Mouse (Mus musculus) limb, embryonic 11.5 days (tissue): Measurements from ENCODE around the gene Akr1c19. TPM values are rescaled to one million over a fixed set of nuclear protein-coding genes. Genes with fewer than 3 reads are reported as not detected.
"Not testable (repeated sequence)": the region's sequence is repeated elsewhere in the genome, so short reads cannot be mapped to it uniquely, and the experiment has no call there.

Experiments used
- ATAC-seq: fragments of 200-750 bp; cut with Nextera tagmentation; 2 replicates; pipeline ENCODE4 v1.8.0; 2017; ENCODE audit warnings: low read depth; ENCODE audit not compliant: insufficient number of reproducible peaks, low FRiP score, low TSS enrichment
- DNase-seq: peaks from one replicate; pipeline ENCODE4 v3.0.0-alpha.2; 2015; ENCODE audit warnings: low spot score
- H3K27ac ChIP-seq: fragments of 300-500 bp; sonication (generic); replicated peaks from 2 replicates; pipeline ENCODE4 v1.5.1; 2014; ENCODE audit warnings: low read depth, mild to moderate bottlenecking, low read length
- H3K27me3 ChIP-seq: fragments of 300-500 bp; sonication (generic); 2 replicates; pipeline ENCODE4 v1.6.1; 2014; ENCODE audit warnings: mild to moderate bottlenecking, low read length, mixed read lengths; ENCODE audit not compliant: control insufficient read depth, insufficient read depth
- H3K36me3 ChIP-seq: fragments of 300-500 bp; sonication (generic); 2 replicates; pipeline ENCODE4 v1.6.1; 2014; ENCODE audit warnings: mild to moderate bottlenecking, low read length, moderate library complexity, mixed read lengths; ENCODE audit not compliant: control insufficient read depth, insufficient read depth
- H3K4me1 ChIP-seq: fragments of 300-500 bp; sonication (generic); 2 replicates; pipeline ENCODE4 v1.6.1; 2014; ENCODE audit warnings: low read length, mixed read lengths; ENCODE audit not compliant: control insufficient read depth, insufficient read depth
- H3K4me2 ChIP-seq: fragments of 300-500 bp; sonication (generic); 2 replicates; pipeline ENCODE4 v1.6.1; 2014; ENCODE audit warnings: low read depth, mild to moderate bottlenecking, moderate library complexity; ENCODE audit not compliant: severe bottlenecking
- H3K4me3 ChIP-seq: fragments of 300-500 bp; sonication (generic); 2 replicates; pipeline ENCODE4 v1.5.1; 2014; ENCODE audit warnings: low read depth, low read length
- H3K9ac ChIP-seq: fragments of 300-500 bp; sonication (generic); 2 replicates; pipeline ENCODE4 v1.6.1; 2014; ENCODE audit warnings: mild to moderate bottlenecking, low read length
- H3K9me3 ChIP-seq: fragments of 300-500 bp; sonication (generic); 2 replicates; pipeline ENCODE4 v1.6.1; 2016; ENCODE audit warnings: low read length; ENCODE audit not compliant: control insufficient read depth
- WGBS: fragments of 180-500 bp; shearing (Covaris S2); extraction: QIAGEN DNeasy Blood & Tissue Kit; methylation state at CpG from one replicate; pipeline ENCODE4 v1.1.7; 2014; 5-methylcytosine and 5-hydroxymethylcytosine counted together
- polyA plus RNA-seq: library from polyadenylated mRNA; unstranded; fragments of >200 nt; fragmentation: Nextera tagmentation; extraction: Ambion mirVana; gene quantifications from 2 replicates; pipeline ENCODE4 v1.2.1, GENCODE M21; 2014

The Akr1c19 gene
- polyA plus RNA-seq, result 0.27 and 0.28 TPM in 2 replicates

DNA sequence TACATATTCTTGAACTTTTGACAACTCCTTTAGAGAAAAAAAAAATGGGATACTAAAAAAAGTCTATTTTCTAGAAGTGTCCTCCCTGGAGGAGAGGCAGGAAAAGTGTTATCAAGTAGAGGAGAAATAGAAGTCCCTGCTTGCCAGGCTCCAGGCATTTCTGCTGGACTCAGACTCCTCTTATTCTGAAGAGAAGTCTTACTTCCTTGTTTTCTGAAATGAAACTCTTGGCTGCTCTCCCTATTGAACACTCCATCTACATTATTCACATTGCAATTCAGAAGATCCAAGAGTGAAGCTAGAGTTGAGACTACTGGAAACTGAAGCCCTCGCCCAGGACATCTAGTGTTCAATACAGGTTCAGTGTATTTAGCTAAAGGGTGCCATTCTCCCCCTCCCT lies at the start of gene Akr1c19:
Gene Akr1c19 (plus strand): TSS at position 260 of the 400 bp plus-strand sequence.
- Histone ChIP-seq H3K27me3 (no peaks in the 10 kb centered on the region), H3K4me1 (no peaks in the 10 kb centered on the region), H3K9ac (no peak within 1 kb of the TSS), H3K27ac (no peak within 1 kb of the TSS), H3K36me3 (no peaks in the 10 kb centered on the region), H3K4me3 (no peak within 1 kb of the TSS), H3K4me2 (no peak within 1 kb of the TSS), H3K9me3 (no peaks in the 10 kb centered on the region)
- 81% methylated on average over 1 of the region's 1 CpGs for WGBS
- DNase-seq (no peak), ATAC-seq (no peak)

DNA sequence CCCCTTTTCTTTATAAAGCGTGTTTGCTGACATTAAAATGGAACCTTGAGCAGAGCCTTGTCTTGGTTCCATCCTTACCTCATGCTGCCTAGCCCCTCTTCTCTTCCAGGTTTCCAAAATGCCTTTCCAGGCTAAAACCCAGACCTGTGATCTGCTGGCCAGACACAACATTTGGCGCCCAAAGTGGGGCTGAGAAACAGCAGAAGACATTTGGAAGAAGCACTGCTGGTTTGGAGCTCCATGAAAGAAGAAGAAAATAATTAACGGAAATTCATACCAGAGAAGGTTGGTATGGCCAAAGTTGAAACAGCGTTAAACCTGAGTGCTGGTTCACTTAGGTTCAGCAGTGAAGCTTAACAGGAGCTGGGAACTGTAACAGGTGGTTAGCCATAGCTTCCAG lies 47.2 kb upstream of the Akr1c19 start:
- ATAC-seq, H3K36me3 ChIP-seq, H3K27ac ChIP-seq, H3K4me3 ChIP-seq, H3K9me3 ChIP-seq, H3K27me3 ChIP-seq, H3K4me1 ChIP-seq, H3K9ac ChIP-seq, DNase-seq, H3K4me2 ChIP-seq: not testable (repeated sequence)
- WGBS, result 93% methylated on average over 4 of the region's 4 CpGs

DNA sequence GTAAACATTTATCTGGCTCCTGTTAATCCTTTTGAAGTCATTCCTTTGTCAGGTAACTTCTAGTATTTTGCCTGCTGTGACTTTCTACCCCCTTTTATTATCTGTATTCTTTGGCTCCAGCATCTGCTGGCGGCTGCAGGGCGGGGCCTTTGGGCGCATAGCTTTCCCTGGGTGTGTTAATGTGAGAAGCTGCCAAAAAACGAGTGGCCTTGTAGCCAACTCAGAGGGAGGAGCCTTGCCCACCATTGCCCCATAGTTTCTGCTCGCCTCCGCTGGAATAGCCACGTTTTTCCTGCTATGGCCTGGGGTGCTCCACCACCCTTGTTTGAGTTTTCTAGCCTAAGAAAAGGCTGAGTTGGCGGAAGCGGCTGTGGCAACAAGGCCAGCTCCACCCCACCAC lies 45.4 kb upstream of the Akr1c19 start:
- 76% methylated on average over 9 of the region's 9 CpGs for WGBS
- no peaks in the 10 kb centered on the region for H3K9me3 ChIP-seq
- H3K27ac ChIP-seq, result no peak overlapping the region
- no peak overlapping the region for H3K9ac ChIP-seq
- ATAC-seq (no peak), DNase-seq (no peak)
- no peaks in the 10 kb centered on the region for H3K4me1 ChIP-seq
- no peak overlapping the region for H3K4me2 ChIP-seq
- no peak overlapping the region for H3K4me3 ChIP-seq
- H3K36me3 ChIP-seq, result no peaks in the 10 kb centered on the region
- H3K27me3 ChIP-seq, result no peaks in the 10 kb centered on the region

DNA sequence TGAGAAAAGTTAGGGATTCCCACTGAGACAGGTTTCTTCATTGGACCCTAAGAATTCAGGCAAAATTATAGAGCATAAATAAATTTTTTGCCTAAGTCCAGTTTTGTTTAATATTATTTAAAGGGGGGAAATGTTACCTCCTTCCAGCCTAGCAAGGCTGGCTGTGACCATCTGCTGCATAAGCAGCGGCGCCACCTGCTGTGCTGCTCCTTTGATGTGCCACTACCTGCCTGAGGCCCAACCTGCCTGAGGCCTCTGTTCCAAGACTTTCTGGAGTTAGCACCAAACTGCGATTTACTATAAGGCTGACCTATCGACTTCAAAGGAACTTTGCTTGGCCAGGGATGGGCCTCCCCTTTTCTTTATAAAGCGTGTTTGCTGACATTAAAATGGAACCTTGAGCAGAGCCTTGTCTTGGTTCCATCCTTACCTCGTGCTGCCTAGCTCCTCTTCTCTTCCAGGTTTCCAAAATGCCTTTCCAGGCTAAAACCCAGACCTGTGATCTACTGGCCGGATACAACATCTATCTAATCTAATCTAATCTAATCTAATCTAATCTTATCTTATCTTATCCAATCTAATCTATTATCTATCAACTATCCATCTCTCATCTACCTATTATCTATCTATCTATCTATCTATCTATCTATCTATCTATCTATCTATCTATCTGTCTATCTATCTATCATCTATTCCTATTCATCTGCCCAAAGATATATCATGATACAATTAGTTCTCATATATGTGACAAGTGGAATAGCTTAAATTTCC lies 41.7 kb upstream of the Akr1c19 start:
- H3K9me3 ChIP-seq, H3K4me1 ChIP-seq, H3K4me2 ChIP-seq, H3K9ac ChIP-seq, ATAC-seq, H3K4me3 ChIP-seq, H3K27me3 ChIP-seq, H3K27ac ChIP-seq, H3K36me3 ChIP-seq: not testable (repeated sequence)
- peak; percentile 44 for DNase-seq
- WGBS, result 57% methylated on average over 7 of the region's 7 CpGs

DNA sequence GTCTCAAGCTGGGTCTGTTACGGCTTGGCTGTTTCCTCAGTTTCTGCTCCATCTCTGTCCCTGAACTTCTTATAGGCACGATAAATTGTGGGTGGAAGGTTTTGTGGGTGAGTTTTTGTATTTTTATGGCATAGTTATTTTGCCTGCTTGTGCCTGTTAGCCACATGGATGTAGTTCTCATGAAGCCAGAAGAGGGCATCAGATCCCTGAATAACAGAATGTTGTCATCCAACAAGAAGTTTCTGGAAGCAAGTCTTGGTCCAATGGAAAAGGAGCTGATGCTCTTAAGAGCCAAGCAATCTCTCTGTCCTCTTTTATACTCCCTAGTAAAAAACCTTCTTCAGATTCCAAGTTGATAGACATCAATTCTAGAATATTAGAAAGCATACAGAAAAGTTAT lies 40.3 kb upstream of the Akr1c19 start:
- DNase-seq (no peak), ATAC-seq (no peak)
- Histone ChIP-seq H3K4me2 (no peak overlapping the region), H3K4me3 (no peak overlapping the region), H3K9me3 (no peaks in the 10 kb centered on the region), H3K36me3 (no peaks in the 10 kb centered on the region), H3K4me1 (no peaks in the 10 kb centered on the region), H3K27ac (no peak overlapping the region), H3K9ac (no peak overlapping the region), H3K27me3 (no peaks in the 10 kb centered on the region)
- 79% methylated on average over 2 of the region's 2 CpGs for WGBS

DNA sequence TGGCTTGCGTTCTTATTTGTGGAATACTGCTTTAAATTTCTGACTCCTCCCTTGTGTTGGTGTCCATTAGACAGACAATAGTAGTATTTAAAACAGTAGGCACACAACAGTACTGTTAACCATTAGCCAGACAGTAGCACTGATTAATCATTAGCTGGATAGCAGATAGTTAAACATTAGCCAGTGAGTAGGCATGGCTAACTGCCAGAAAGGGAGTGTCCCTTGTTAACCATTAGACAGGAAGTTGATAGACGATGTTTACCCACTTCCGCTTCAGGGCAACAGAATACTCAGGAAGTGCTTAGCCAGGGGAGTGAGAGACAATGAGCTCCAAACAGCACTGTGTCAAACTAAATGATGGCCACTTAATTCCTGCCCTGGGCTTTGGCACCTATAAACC lies 37.6 kb upstream of the Akr1c19 start, which contains the start of gene Akr1c13:
Gene Akr1c13 (plus strand): TSS at position 247 of the 400 bp plus-strand sequence.
- WGBS, result 69% methylated on average over 3 of the region's 3 CpGs
- H3K27ac ChIP-seq, result no peak within 1 kb of the TSS
- H3K4me3 ChIP-seq, result no peak within 1 kb of the TSS
- H3K9ac ChIP-seq, result no peak within 1 kb of the TSS
- DNase-seq (no peak), ATAC-seq (no peak)
- no peak within 1 kb of the TSS for H3K4me2 ChIP-seq
- no peaks in the 10 kb centered on the region for H3K4me1 ChIP-seq
- no peaks in the 10 kb centered on the region for H3K9me3 ChIP-seq
- H3K27me3 ChIP-seq, result no peaks in the 10 kb centered on the region
- no peaks in the 10 kb centered on the region for H3K36me3 ChIP-seq

DNA sequence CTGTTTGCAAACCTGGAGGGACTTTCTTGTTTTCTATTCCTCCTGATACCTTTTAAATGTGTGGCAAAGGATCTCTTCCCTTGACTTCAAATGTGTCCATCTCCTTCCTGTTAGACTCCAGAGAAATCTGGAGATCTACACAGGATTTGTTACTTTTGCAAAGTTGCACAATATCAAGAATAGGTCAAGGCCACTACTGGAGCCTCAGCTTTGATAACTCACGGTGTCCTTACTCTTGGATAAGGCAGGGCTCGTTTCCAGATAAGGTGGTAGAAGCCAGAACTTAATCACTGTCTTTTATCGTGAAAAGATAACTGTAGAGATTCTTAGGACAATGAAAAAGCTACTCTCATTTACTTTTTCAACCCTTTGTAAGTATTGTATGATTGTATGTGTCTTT lies 36.0 kb upstream of the Akr1c19 start:
- WGBS, result 79% methylated on average over 3 of the region's 3 CpGs
- no peaks in the 10 kb centered on the region for H3K27me3 ChIP-seq
- no peaks in the 10 kb centered on the region for H3K9me3 ChIP-seq
- ATAC-seq (no peak), DNase-seq (no peak)
- no peak overlapping the region for H3K4me3 ChIP-seq
- no peak overlapping the region for H3K4me2 ChIP-seq
- no peaks in the 10 kb centered on the region for H3K4me1 ChIP-seq
- no peak overlapping the region for H3K27ac ChIP-seq
- no peak overlapping the region for H3K9ac ChIP-seq
- H3K36me3 ChIP-seq, result no peaks in the 10 kb centered on the region

DNA sequence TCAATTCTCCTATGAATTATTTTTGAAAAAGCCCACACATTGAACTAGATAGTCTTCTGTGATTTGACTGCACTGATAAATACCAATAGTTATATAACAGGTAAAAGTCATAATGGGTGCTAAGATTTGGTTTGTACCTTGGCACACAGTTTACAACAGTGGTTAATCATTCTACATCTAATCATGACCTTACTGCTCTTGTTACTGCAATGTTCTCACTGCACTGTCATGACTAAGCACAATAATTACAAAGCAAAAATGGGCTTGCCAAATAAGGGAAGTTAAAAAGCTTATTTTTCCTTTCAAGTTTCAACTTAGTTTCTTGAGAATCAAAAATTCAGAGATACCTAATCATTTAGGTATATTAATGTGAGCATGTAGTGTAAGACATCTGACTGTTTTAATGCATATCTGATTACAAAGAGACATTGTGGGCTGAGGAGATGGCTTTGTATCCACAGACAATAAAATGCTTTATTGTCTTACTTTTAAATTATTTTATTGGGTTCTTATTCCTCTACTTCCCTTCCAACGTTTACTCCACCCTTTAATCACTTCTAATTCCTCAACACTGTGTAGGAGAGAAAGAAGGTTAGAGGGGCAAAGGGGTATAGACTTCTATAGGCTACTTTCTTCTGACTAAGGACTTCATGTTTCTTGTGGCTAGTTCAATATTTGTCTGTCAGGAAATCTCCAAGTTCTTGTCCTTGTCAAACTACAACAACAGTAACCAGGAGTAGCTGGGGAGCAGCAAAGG lies 22.2 kb upstream of the Akr1c19 start:
- H3K27me3 ChIP-seq, result no peaks in the 10 kb centered on the region
- no peak overlapping the region for H3K9ac ChIP-seq
- H3K4me1 ChIP-seq, result no peaks in the 10 kb centered on the region
- WGBS, result 36% methylated on average over 1 of the region's 1 CpGs
- no peaks in the 10 kb centered on the region for H3K9me3 ChIP-seq
- no peak overlapping the region for H3K27ac ChIP-seq
- no peaks in the 10 kb centered on the region for H3K36me3 ChIP-seq
- H3K4me2 ChIP-seq, result no peak overlapping the region
- no peak for ATAC-seq
- DNase-seq, result no peak
- H3K4me3 ChIP-seq, result no peak overlapping the region
